Mouse (Mus musculus): ENCODE data around the gene Spon2.

- TF ChIP-seq CTCF (IDR thresholded peaks at IDR 0.05; ENCODE audit: control insufficient read depth, insufficient read depth, low read length) (no peak), POLR2A (IDR thresholded peaks at IDR 0.05; ENCODE audit: borderline replicate concordance, control insufficient read depth, low read depth, low read length) (no peak)
Measured at GRCm38 (mm10) chr5:33222841-33223744, 4.8 kb upstream of the Spon2 start.
